Mouse (Mus musculus): Measurements from ENCODE around the gene Abcc3. TPM values are rescaled to one million over a fixed set of nuclear protein-coding genes. Genes with fewer than 3 reads are reported as not detected.

The Abcc3 gene
- polyA plus RNA-seq, 1 experiment from 2014 or later, result 0.64 TPM

DNA sequence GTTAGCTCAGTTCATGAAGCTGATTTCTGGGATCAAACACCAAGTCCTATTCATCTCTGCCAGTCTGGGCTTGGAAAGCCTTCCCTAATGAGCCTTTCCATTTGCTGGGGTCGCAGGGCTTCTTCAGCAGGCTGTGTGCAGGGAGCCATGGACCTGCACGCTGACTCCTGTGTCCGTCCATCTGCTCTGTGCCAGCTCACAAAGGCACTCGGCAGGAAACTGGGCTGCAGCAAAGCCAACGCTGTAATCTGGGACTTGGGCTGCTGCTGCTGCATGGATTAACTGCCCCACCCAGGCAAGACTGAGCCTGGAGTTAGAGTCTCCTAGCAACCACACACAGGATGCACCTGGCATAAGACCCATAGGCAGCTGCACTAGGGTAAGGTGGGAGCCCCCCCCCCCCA is 48.8 kb downstream of the Abcc3 start:
- ChIA-PET POLR2A (interaction anchor here (0.7 to 1.4 kb wide), 4 partner anchors 62 to 152 kb away, joined by 3 to 4 read pairs (median 3); no protein-coding TSS in a partner anchor), CTCF (interaction anchor here (0.7 to 1.2 kb wide), 4 partner anchors 60 to 144 kb away, joined by 3 to 4 read pairs (median 3); partner anchors contain the start of gene Spata20)
- in situ Hi-C loops (cut with MboI; ENCODE audit: low pct_unique_long_range_greater_than_20kb), result no loop called here
- no peaks in the 10 kb centered on the region for H3K27me3 ChIP-seq
- ATAC-seq (no peak), DNase-seq (ENCODE audit: low read depth, low spot score) (no peak)
- no peak for TF ChIP-seq CTCF (IDR thresholded peaks at IDR 0.05)

DNA sequence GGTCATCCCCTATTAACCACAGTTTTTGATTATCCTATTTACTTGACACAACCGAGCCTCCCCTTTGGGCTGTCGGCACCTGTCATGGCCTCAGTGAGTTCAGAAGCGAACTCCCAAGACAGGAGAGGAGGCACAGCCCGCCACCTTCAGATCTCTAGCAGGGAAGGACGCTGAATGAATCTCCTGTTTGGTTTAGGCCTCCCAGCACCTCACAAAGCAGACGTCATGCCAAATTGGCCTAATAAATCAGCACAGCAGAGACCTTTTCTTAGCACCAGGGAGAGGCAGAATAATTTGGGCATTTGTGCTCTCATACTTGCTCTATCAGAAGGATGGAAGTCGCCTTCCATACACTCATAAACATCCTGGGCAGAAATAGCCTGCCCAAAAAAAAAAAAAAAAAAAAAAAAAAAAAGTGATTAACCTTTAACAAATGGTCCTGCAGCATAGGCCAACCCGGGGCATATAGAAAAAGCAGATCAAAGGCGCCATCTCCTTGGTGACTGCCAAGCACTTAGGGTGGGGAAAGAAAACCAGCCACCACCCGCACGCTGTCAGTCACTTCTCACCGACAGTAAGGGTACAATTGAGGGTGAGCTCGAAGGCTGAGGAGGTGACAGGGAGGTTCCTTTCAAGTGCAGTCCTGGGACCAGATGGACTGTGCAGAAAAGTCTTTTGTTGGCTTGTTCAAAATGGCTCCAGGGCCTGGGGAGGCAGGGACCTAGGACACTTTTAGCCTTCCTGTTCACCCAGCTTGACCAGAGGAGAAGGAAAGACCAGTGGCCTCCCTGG is 50.5 kb downstream of the Abcc3 start:
- no peak for DNase-seq (ENCODE audit: low read depth, low spot score)
- no peak for ATAC-seq
- TF ChIP-seq CTCF (IDR thresholded peaks at IDR 0.05), result no peak
- ChIA-PET CTCF (interaction anchor here (0.9 to 1.1 kb wide), 2 partner anchors 12 to 56 kb away, joined by 3 read pairs; no protein-coding TSS in a partner anchor), POLR2A (interaction anchor here (0.6 to 1.4 kb wide), 2 partner anchors 62 to 130 kb away, joined by 3 to 4 read pairs; no protein-coding TSS in a partner anchor)
- H3K27me3 ChIP-seq, result no peaks in the 10 kb centered on the region
- in situ Hi-C loops (cut with MboI; ENCODE audit: low pct_unique_long_range_greater_than_20kb), result no loop called here

DNA sequence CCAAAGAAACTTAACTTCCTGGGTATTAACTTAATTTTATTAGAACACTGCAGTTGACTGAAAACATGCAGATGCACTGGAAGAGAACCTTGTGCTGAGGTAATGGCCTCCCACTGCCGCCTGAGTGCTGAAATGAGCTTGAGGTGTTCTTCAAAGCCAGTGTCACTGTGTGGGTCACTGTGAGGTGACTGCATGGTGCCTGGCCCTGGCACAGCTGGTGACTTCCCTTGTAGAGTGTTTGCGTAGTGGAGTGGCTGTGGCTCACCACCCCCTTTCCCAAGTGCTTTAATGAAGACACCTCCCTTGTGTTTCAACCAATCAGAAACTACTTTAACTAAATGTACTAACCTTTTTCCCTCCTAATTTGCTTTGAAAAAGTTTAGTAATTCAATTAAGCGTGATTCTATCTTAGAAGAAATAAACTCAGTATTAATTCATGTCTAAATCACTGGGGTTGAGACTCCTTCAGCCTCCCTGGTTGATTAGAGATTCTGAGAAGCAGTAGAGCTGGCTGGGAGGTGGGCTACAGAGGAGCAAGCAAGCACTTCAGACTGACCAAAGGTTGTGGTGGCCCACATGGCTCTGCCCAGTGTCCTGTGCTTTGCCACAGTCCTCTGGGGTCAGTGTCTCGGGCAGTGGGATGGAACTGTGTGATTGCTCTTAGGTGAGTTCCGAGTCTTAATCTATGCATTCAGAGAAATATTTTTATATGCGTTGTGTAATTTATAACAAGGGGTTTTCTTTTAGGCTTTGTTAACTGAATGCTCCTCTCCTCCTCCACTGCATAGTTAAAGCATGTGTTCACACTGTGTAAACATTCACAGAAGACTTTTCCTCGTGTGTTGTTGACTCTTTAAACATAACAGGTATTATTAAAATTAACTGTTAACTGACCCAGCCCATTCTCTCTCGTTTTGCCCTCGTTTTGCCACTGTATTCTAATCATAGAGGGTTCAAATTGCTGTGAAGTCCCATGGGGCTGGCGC is 51.6 kb downstream of the Abcc3 start:
- H3K27me3 ChIP-seq, result no peaks in the 10 kb centered on the region
- in situ Hi-C loops (cut with MboI; ENCODE audit: low pct_unique_long_range_greater_than_20kb), result no loop called here
- POLR2A ChIA-PET, result interaction anchor here (0.6 to 1.1 kb wide), 4 partner anchors 14 to 132 kb away, joined by 3 to 4 read pairs (median 4); partner anchors contain the start of gene Cacna1g
- TF ChIP-seq CTCF (IDR thresholded peaks at IDR 0.05), result no peak
- DNase-seq (ENCODE audit: low read depth, low spot score) (no peak), ATAC-seq (no peak)
- CTCF ChIA-PET, result interaction anchor here (0.6 to 4.1 kb wide), 7 partner anchors 10 to 145 kb away, joined by 3 to 47 read pairs (median 7); partner anchors contain the start of gene Spata20

DNA sequence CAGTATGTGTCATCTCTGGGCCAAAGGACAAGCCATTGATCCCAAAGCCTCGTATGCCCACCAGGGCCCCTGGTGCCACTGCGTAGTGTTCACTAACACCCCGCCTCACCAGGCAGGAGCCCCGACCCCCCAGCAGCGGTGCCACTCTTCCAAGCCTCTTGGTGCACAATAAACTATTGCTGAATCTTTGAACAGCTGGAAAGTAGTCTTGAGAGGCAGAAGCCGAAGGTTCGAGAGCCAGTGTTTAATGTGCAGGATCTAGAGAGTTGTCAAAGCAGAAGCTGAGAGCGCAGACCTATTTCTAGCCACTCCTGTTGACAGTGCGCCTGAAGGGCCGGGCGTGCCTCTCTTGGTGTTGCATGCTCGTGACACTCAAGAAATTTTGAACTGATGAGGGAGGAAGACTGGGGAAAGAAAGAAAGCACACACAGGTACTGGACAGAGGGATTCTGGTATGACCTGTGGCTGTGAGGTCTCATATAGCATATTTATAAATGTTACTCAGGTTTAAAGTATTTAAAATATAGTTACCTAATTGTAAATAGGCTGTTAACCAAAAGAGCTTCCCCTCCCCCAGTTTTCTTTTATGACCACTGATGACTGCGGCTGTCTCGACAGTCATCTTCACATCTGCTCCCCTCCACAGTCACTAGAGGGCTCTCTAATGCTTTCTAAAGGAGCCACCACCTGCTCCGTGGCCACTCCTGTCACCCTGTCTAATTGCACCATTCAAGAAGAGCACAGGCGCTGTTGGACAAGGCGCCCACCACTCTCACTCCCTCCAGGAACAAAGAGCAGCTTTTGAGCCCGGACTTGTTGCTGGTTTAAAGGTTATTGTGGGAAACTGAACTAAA is 52.8 kb downstream of the Abcc3 start:
- TF ChIP-seq CTCF (IDR thresholded peaks at IDR 0.05), result peak; percentile 96
- ChIA-PET CTCF (interaction anchor here (0.6 to 4.1 kb wide), 11 partner anchors 10 to 206 kb away, joined by 3 to 47 read pairs (median 4); partner anchors contain the start of gene Spata20), POLR2A (interaction anchor here (0.6 to 1.0 kb wide), 4 partner anchors 10 to 108 kb away, joined by 3 to 5 read pairs (median 4); no protein-coding TSS in a partner anchor)
- H3K27me3 ChIP-seq, result no peaks in the 10 kb centered on the region
- DNase-seq (ENCODE audit: low read depth, low spot score) (no peak), ATAC-seq (no peak)
- in situ Hi-C loops (cut with MboI; ENCODE audit: low pct_unique_long_range_greater_than_20kb), result loop anchor here (5.0 kb wide), 3 partner anchors 67 to 202 kb away; partner anchors contain the start of gene Spata20

DNA sequence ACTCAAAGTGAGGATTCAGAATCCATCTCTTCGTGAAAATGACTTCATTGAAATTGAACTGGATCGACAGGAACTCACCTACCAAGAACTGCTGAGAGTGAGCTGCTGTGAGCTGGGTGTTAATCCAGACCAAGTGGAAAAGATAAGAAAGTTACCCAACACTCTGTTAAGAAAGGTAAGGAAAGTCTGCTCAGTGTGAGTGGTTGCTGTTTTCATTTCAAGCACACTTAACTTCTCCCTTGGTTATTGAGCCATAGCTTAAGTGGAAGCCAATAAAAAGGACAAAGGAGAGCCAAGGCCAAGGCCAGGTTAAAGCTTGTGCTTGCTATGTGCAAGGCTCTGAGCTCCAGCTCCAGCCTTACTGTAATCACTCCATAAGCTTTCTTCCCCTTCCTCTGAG is 54.5 kb downstream of the Abcc3 start:
- ATAC-seq, result no peak

DNA sequence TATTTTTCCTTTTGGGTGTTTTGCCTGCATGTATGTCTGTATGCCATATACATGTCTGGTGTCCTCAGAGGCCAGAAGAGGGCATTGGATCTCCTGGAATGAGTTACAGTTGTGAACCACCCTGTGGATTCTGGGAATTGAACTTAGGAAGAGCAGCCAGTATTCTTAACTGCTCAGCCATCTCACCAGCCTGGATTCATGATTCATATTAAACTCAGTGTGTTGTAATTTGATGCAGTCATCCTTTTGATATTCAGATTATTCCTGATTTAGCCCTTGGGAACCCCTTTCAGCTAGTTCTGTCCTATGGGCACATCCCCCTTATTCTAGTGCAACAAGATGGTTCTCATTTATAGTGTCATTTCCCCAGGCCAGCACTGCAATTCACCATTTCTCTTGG is 56.2 kb downstream of the Abcc3 start:
- CTCF ChIA-PET, result interaction anchor here (1.1 to 2.0 kb wide), 3 partner anchors 66 to 150 kb away, joined by 3 to 9 read pairs (median 8); partner anchors contain the start of gene Spata20
- in situ Hi-C loops (cut with MboI; ENCODE audit: low pct_unique_long_range_greater_than_20kb), result loop anchor here (5.0 kb wide), 3 partner anchors 71 to 206 kb away; partner anchors contain the start of gene Spata20
- ATAC-seq (no peak), DNase-seq (ENCODE audit: low read depth, low spot score) (no peak)
- POLR2A ChIA-PET, result interaction anchor here (0.6 kb wide), 1 partner anchor 137 kb away, joined by 3 read pairs; no protein-coding TSS in a partner anchor
- peak; percentile 47 for TF ChIP-seq CTCF (IDR thresholded peaks at IDR 0.05)
- H3K27me3 ChIP-seq, result no peaks in the 10 kb centered on the region

More for the DNA sequence above, 54.5 kb downstream of the Abcc3 start:
- in situ Hi-C loops (cut with MboI; ENCODE audit: low pct_unique_long_range_greater_than_20kb), result loop anchor here (5.0 kb wide), 3 partner anchors 69 to 204 kb away; partner anchors contain the start of gene Spata20
- DNase-seq (ENCODE audit: low read depth, low spot score), result no peak
- TF ChIP-seq CTCF (IDR thresholded peaks at IDR 0.05), result no peak
- no peaks in the 10 kb centered on the region for H3K27me3 ChIP-seq
- CTCF ChIA-PET, result interaction anchor here (0.7 to 4.1 kb wide), 4 partner anchors 8 to 210 kb away, joined by 3 to 47 read pairs (median 26); partner anchors contain the start of gene Spata20
- POLR2A ChIA-PET, result interaction anchor here (1.8 kb wide), 1 partner anchor 73 kb away, joined by 4 read pairs; no protein-coding TSS in a partner anchor

DNA sequence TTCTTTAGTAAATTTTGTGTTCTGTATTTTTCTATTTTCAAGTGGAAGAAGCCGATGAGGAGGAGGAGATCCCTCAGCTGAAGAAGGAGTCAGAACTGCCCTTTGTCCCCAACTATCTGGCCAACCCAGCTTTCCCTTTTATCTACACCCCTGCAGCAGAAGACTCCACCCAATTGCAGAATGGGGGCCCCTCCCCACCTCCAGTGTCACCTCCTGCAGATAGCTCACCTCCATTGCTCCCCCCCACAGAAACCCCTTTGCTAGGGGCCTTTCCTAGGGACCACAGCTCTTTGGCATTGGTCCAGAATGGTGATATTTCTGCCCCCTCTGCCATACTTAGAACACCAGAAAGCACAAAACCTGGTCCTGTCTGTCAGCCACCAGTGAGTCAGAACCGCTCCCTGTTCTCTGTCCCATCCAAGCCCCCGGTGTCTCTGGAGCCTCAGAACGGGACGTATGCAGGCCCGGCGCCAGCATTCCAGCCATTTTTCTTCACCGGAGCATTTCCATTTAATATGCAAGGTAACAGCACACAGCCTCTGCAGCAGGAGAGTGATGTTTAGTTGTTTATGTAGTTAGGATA is 58.3 kb downstream of the Abcc3 start:
- in situ Hi-C loops (cut with MboI; ENCODE audit: low pct_unique_long_range_greater_than_20kb), result no loop called here
- no peak for TF ChIP-seq CTCF (IDR thresholded peaks at IDR 0.05)
- ChIA-PET CTCF (interaction anchor here (0.7 to 7.6 kb wide), 5 partner anchors 41 to 215 kb away, joined by 3 to 56 read pairs (median 3); partner anchors contain the start of genes Rsad1 and Spata20), POLR2A (no interaction called here)
- DNase-seq (ENCODE audit: low read depth, low spot score), result no peak
- no peaks in the 10 kb centered on the region for H3K27me3 ChIP-seq
- ATAC-seq, result no peak

DNA sequence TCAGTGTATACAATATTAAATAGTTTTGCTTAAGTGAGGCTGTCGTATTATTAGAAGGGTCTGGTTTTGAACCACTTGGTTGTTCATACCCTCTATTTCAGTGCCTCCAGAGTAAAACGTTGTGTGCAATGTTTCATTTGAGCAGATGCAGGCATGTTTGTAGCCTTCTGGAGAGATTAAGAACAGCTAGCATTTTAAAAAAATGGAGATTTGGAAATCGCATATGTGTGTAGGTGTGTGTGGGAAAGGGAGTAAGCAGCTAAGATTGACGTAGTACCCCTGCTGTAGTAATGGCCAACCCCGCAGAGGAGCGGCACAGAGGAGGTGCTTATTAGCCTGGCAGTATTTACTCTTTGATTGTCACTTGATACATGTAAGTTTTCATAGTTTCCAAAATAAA is 60.1 kb downstream of the Abcc3 start:
- no peak for TF ChIP-seq CTCF (IDR thresholded peaks at IDR 0.05)
- DNase-seq (ENCODE audit: low read depth, low spot score) (no peak), ATAC-seq (no peak)
- ChIA-PET POLR2A (no interaction called here), CTCF (interaction anchor here (2.7 to 7.6 kb wide), 2 partner anchors 72 to 154 kb away, joined by 11 to 56 read pairs; partner anchors contain the start of gene Spata20)
- no peaks in the 10 kb centered on the region for H3K27me3 ChIP-seq
- in situ Hi-C loops (cut with MboI; ENCODE audit: low pct_unique_long_range_greater_than_20kb), result no loop called here

Measured in Patski (cell line).